Mouse (Mus musculus) intestine, embryonic 14.5 days (tissue): ENCODE data around the gene Gm10134. TPM values are rescaled to one million over a fixed set of nuclear protein-coding genes. Genes with fewer than 3 reads are reported as not detected.
A peak's percentile ranks its signal among the peaks of the same experiment; 100 is the strongest.

Experiments
- ATAC-seq: fragments of 200-750 bp; cut with Nextera tagmentation; replicated peaks from 2 replicates; pipeline ENCODE4 v1.8.0; 2017; ENCODE audit warnings: low read depth, moderate number of reproducible peaks, moderate TSS enrichment, moderate library complexity; ENCODE audit not compliant: low FRiP score, low TSS enrichment
- DNase-seq: peaks from one replicate; pipeline ENCODE4 v3.0.0-alpha.2; 2018; ENCODE audit warnings: low spot score
- H3K27ac ChIP-seq: fragments of 300-500 bp; sonication (generic); 2 replicates; pipeline ENCODE4 v1.5.1; 2014; ENCODE audit warnings: low read depth, mild to moderate bottlenecking, control low read depth
- H3K27me3 ChIP-seq: fragments of 300-500 bp; sonication (generic); replicated peaks from 2 replicates; pipeline ENCODE4 v1.6.1; 2014; ENCODE audit warnings: low read length, control low read depth; ENCODE audit not compliant: control insufficient read depth, insufficient read depth
- H3K36me3 ChIP-seq: fragments of 300-500 bp; sonication (generic); 2 replicates; pipeline ENCODE4 v1.6.1; 2014; ENCODE audit warnings: low read length, control low read depth; ENCODE audit not compliant: control insufficient read depth, insufficient read depth
- H3K4me1 ChIP-seq: fragments of 300-500 bp; sonication (generic); replicated peaks from 2 replicates; pipeline ENCODE4 v1.6.1; 2014; ENCODE audit warnings: low read length, control low read depth, mixed read lengths; ENCODE audit not compliant: control insufficient read depth, insufficient read depth
- H3K4me2 ChIP-seq: fragments of 300-500 bp; sonication (generic); 2 replicates; pipeline ENCODE4 v1.6.1; 2014; ENCODE audit warnings: low read length
- H3K4me3 ChIP-seq: fragments of 300-500 bp; sonication (generic); 2 replicates; pipeline ENCODE4 v1.5.1; 2014; ENCODE audit warnings: low read depth, low read length, control low read depth, mixed read lengths
- H3K9ac ChIP-seq: fragments of 300-500 bp; sonication (generic); 2 replicates; pipeline ENCODE4 v1.6.1; 2014; ENCODE audit warnings: mild to moderate bottlenecking, low read length
- H3K9me3 ChIP-seq: fragments of 300-500 bp; sonication (generic); 2 replicates; pipeline ENCODE4 v1.6.1; 2016; ENCODE audit warnings: low read length, control low read depth; ENCODE audit not compliant: control insufficient read depth
- WGBS: fragments of 180-500 bp; shearing (Covaris S2); extraction: QIAGEN DNeasy Blood & Tissue Kit; methylation state at CpG from one replicate; pipeline ENCODE4 v1.1.7; 2014; 5-methylcytosine and 5-hydroxymethylcytosine counted together
- polyA plus RNA-seq: library from polyadenylated mRNA; unstranded; fragments of >200 nt; fragmentation: Nextera tagmentation; extraction: Ambion mirVana; gene quantifications from 2 replicates; pipeline ENCODE4 v1.2.1, GENCODE M21; 2014

Gene Gm10134
- polyA plus RNA-seq, 1 experiment from 2014 or later, result 6.4 TPM

DNA sequence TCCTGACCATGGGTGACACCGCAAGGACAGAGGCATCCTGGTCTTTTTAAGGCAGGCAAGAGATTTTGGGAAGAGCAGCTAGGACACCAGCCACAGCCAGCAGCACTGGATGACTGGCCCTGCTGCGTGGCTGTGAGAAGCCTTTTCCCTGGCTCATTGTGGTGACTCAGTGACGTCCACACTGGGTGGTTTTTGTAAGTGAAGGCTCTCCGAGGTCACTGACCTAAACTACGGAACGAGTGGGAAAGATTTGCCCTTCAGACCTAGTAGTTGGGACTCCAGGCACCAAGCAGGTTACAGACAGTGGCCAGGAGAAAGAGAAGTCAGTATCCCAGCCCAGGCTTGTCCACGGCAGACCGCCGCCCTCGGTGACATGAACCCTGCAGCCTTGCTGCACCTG is 18.5 kb downstream of the Gm10134 start:
- DNase-seq, result no peak
- Histone ChIP-seq H3K36me3 (no peaks in the 10 kb centered on the region), H3K4me1 (peaks cover 31% of the 10 kb centered on the region)

DNA sequence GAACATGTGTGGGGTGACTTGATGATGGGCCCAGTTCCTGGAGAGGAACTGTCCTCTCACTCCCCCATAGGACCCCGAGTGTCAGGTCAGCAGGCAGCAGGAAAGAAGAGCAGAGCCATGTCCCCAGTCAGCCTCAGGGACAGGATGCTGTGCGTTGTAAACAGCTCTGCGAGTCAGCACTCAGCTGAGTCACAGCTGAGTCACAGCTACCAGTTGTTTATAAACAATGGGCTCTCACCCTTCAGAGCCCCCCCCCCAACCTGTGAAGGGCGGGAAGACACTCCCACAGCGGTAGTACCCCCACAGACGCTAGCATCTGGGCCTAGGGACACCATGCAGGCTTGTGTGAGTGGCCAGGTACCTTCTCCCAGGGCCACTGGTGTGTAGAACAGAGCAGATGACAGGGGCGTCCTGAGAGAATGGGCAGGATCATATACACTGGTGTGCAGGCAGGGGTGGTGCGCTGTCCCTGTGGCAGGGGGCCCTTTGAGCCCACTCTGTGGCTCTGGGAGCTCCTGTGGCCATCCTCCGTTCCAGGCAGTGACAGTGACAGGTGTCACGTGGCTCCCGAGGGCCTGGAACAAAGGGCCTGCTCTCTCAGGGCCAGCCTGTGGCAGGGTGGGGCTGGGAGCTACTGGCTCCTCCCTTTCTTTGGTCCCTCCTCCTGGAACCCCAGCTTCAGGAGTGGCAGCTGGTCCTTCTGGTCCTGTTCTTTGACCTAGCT is 19.5 kb downstream of the Gm10134 start:
- H3K36me3 ChIP-seq, result no peaks in the 10 kb centered on the region
- ATAC-seq (peak; percentile 89), DNase-seq (no peak)
- no peak overlapping the region for H3K9ac ChIP-seq
- H3K27ac ChIP-seq, result peak overlapping the region; percentile 80
- WGBS, result 14% methylated on average over 11 of the region's 11 CpGs
- H3K27me3 ChIP-seq, result no peaks in the 10 kb centered on the region
- peak overlapping the region; percentile 22 for H3K4me2 ChIP-seq
- H3K4me3 ChIP-seq, result no peak overlapping the region
- H3K4me1 ChIP-seq, result peaks cover 31% of the 10 kb centered on the region
- H3K9me3 ChIP-seq, result no peaks in the 10 kb centered on the region

More for the DNA sequence above, 18.5 kb downstream of the Gm10134 start:
- no peak for ATAC-seq
- no peak overlapping the region for H3K27ac ChIP-seq
- no peaks in the 10 kb centered on the region for H3K9me3 ChIP-seq
- 83% methylated on average over 10 of the region's 10 CpGs for WGBS
- H3K4me2 ChIP-seq, result no peak overlapping the region
- H3K4me3 ChIP-seq, result no peak overlapping the region
- H3K27me3 ChIP-seq, result no peaks in the 10 kb centered on the region
- no peak overlapping the region for H3K9ac ChIP-seq

DNA sequence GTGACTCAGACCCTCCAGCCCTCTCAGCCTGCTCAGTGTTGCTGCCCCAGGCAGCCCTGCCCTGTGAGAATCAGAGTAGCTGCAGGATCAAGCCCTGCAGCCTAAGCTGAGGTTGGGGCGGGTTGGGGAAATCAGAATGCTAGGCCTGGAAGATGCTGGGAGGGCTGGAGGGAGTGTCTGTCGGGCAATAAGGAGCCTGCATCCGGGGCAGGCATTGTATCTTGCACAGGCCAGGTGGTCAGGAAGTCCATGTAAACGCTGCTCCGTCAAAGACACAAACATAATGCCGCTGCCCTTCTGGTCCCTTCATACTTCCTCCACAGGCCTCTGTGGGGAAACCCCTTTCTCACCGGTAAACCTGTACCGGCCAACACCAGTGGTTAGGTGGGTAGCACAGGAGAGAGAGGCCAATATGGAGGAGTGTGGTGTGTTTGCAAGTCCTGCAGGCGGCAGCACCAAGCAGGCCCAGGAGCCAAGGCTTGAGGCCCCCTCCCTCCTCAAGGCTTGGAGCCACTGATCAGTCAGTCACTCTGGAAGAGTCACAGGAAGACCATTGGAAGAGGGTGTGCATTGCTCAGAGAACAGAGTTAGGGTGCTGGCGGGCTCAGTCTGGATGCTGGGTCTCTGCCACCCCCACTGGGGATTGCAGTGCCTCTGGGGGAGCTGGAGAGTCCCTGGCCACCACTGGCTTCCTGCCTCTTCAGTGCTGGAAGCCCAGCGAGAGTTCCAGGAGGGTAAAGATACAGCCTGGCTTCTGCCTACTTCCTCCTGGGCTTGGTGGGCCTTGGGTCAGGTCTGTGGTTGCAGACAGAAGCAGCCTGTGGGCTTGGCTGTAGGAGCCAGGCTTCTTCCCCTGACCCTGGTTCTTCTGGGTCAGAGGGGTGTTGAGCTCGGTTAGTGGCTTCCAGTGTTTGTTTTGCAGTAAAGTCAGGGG is 20.3 kb downstream of the Gm10134 start:
- DNase-seq (peak; percentile 74), ATAC-seq (no peak; the same call in 1 of the 2 replicates)
- Histone ChIP-seq H3K27me3 (no peaks in the 10 kb centered on the region), H3K9ac (no peak overlapping the region), H3K4me2 (peak overlapping the region; percentile 22), H3K27ac (peak overlapping the region; percentile 80), H3K36me3 (no peaks in the 10 kb centered on the region), H3K9me3 (no peaks in the 10 kb centered on the region), H3K4me1 (peaks cover 31% of the 10 kb centered on the region), H3K4me3 (no peak overlapping the region)
- WGBS, result 24% methylated on average over 12 of the region's 12 CpGs

DNA sequence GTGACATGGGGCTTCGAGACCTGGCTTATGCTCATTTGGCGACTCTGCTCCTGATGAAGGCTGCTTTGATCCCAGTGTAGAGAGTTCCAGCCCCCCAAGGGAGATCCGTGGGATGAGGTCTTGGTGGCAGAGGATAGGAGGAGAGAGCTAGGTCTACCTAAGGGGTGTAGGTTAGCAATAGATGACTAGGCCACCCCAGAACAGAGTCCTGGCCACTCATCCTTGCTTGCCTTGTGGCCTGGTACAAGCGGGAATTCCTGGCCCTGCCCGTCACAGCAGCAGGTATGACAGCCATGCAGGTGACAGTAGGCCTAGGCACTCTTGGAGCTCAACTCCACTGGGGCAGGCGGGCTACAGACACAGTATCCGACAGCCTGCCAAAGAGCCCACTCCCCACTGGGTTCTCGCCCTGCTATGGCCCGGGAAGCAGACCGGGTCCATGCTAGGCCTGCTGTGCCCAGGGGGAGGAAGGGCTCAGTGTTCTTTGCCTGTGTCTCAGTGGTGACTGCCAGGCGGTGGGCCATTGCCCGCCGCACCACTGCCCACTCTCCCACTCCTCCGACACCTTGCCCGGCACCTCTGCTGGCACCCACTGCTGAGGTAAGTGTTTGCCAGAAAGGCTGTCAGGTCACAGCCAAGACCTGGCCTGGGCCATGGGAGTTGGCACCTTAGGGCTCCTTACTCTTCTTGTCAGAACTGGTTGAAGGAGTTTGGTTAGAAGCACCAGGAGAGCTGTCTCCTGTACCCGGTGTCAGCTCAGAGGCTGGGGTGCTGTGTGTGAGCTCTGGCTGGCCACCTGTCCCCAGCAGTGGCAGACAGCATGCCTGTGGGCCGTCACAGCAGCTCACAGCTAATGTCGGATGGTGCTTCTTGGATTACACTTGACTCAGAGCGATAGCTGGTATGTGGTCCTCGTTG is 21.8 kb downstream of the Gm10134 start:
- H3K27me3 ChIP-seq, result no peaks in the 10 kb centered on the region
- 88% methylated on average over 20 of the region's 20 CpGs for WGBS
- ATAC-seq (no peak), DNase-seq (no peak)
- no peak overlapping the region for H3K9ac ChIP-seq
- H3K4me3 ChIP-seq, result no peak overlapping the region
- H3K9me3 ChIP-seq, result no peaks in the 10 kb centered on the region
- no peak overlapping the region for H3K4me2 ChIP-seq
- H3K4me1 ChIP-seq, result peaks cover 37% of the 10 kb centered on the region
- no peak overlapping the region for H3K27ac ChIP-seq
- H3K36me3 ChIP-seq, result no peaks in the 10 kb centered on the region

DNA sequence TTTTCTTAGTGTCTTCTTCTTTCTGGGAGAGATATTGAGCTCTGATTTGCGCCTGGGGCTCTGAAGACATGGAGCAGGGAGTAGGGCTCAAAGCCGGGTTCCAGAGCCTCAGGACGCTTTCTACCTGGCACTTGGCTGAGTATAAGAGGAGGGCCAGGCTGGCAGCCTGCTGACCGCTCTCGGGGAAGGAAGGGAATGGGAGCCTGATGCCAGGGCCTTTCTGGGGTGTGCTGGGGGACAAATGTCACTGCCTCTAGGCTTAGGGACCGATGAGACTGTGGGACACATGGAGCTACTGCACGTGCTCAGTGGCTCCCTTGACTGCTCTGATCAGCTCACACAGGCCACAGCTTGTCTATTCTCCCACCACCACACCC is 22.4 kb downstream of the Gm10134 start:
- no peak overlapping the region for H3K9ac ChIP-seq
- H3K36me3 ChIP-seq, result no peaks in the 10 kb centered on the region
- H3K27me3 ChIP-seq, result no peaks in the 10 kb centered on the region
- H3K4me1 ChIP-seq, result peaks cover 41% of the 10 kb centered on the region
- H3K4me2 ChIP-seq, result no peak overlapping the region
- ATAC-seq (no peak), DNase-seq (no peak)
- H3K27ac ChIP-seq, result no peak overlapping the region
- H3K9me3 ChIP-seq, result no peaks in the 10 kb centered on the region
- 92% methylated on average over 7 of the region's 7 CpGs for WGBS
- H3K4me3 ChIP-seq, result no peak overlapping the region

DNA sequence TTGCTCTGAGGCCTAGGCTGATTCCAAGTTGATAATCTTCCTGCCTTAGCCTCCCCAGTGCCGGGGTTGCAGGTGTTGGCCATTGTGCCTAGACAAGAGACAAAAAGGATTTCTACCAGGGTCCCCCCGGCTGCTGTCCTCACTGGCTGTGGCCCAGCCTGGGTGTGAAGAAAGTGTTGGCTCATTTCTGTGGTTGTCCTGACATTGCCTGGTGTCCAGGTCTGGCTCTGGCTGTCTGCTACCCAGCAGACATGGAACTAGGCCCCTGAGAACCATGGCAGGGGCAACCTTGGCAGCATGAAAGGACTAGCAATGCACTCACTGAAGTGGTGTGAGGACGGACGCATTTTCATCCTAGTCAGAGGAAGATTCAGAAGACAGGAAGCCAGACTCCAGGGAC is 24.0 kb downstream of the Gm10134 start:
- H3K9ac ChIP-seq, result no peak overlapping the region

DNA sequence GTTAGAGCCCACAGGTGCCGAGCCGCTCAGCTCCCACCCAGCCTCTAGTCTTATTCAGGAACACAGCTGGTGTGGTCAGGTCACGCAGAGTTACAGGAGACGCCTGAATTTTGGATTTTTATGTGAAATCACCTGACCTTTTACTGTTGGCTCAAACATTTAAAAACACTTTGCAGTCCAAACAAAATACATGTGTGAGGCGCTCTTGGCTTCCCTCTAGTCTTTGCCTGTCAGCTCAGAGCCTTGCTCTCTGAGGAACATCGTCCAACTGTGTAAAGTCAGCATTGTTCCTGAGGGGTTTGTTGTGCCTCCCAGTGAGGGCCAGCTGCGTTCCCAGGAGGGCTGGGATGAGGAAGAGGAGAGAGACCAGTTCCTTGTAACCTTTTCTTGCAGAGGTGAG is 24.4 kb downstream of the Gm10134 start:
- no peak overlapping the region for H3K27ac ChIP-seq

More for the DNA sequence above, 24.0 kb downstream of the Gm10134 start:
- WGBS, result 83% methylated on average over 4 of the region's 4 CpGs
- ATAC-seq (no peak), DNase-seq (no peak)
- Histone ChIP-seq H3K4me1 (peaks cover 43% of the 10 kb centered on the region), H3K27ac (no peak overlapping the region), H3K9me3 (no peaks in the 10 kb centered on the region), H3K36me3 (no peaks in the 10 kb centered on the region), H3K4me3 (no peak overlapping the region), H3K4me2 (no peak overlapping the region), H3K27me3 (no peaks in the 10 kb centered on the region)

More for the DNA sequence above, 24.4 kb downstream of the Gm10134 start:
- H3K9ac ChIP-seq, result no peak overlapping the region
- no peaks in the 10 kb centered on the region for H3K9me3 ChIP-seq
- H3K36me3 ChIP-seq, result no peaks in the 10 kb centered on the region
- H3K4me2 ChIP-seq, result no peak overlapping the region
- no peaks in the 10 kb centered on the region for H3K27me3 ChIP-seq
- 63% methylated on average over 7 of the region's 7 CpGs for WGBS
- H3K4me3 ChIP-seq, result no peak overlapping the region
- ATAC-seq (no peak), DNase-seq (no peak)
- H3K4me1 ChIP-seq, result peaks cover 42% of the 10 kb centered on the region
